Mouse (Mus musculus): Measurements from ENCODE around the gene Ttc30b. TPM values are rescaled to one million over a fixed set of nuclear protein-coding genes. Genes with fewer than 3 reads are reported as not detected.

Gene Ttc30b
- polyA plus RNA-seq (2012) = 0.53 and 0.73 TPM in 2 replicates

GRCm38 (mm10) chr2:75938117-75939063 is at the start of gene Ttc30b:
Ttc30b (minus strand) TSS chr2:75938585.

DNA sequence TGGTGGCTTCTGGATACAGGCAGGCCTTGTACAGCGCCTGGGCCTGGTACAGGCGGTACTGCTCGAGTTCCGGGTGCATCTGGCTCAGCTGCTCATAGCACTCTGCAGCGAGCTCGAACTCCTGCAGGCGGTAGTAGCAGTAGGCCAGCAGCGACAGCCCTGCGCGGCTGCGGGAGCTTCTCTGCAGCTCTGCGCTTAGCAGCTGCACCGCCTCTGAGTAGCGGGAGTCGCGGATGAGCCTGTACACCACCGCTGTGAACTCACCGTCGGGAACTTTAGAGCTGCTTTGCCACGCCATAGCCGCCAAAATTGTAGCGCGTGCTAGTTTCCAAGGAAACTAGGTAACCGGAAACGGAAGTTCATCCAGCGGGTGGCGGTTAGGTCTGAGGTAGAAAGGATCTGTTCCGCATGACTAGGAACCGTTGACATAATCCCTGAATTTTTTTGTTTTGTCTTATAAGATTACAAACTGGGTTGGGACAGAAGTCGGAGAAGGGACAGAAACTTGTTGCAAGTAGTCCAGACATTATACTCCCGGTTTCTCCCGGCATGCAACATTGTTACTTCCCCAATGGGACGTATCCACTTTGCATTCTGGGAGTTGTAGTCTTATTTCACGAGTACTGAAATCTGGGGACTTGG is 43.2 kb upstream of the Ttc30b start, which contains the start of gene Ttc30a1:
TSS of gene Ttc30a1 (minus strand) at position 528 of the 642 bp plus-strand sequence.

DNA sequence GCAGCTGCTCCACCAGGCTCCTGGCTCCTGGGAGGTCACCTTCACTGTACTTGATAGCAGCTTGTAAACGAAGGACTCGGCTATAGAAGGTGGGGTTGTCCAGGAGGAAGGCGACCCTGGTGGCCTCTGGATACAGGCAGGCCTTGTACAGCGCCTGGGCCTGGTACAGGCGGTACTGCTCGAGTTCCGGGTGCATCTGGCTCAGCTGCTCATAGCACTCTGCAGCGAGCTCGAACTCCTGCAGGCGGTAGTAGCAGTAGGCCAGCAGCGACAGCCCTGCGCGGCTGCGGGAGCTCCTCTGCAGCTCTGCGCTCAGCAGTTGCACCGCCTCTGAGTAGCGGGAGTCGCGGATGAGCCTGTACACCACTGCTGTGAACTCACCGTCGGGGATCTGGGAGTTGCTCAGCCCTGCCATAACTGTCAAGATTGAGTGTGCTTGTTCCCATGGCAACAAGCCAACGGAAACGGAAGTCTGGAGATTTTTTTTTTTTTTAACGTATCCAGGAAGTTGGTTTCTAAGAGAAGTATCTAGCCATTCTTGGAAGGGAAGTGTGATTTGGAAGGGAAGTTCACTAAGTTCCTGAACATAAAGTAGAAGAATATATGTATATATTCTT is 39.5 kb upstream of the Ttc30b start, which contains the start of gene Ttc30a2:
TSS of gene Ttc30a2 (minus strand) at position 419 of the 617 bp plus-strand sequence.

Other genes with a start within 250 kb of the Ttc30b start
- 23.9 and 25.5 TPM in 2 replicates for gene Nfe2l2, start 233.9 kb downstream of the Ttc30b start, polyA plus RNA-seq (2012)
- gene Agps, start 106.4 kb downstream of the Ttc30b start, polyA plus RNA-seq (2012) = 10.8 and 14.7 TPM in 2 replicates
- 0.08 TPM in 1 of 2 replicates, not detected in the other for gene Ttc30a2, start 39.6 kb upstream of the Ttc30b start, polyA plus RNA-seq (2012)
- gene Ttc30a1, start 43.4 kb upstream of the Ttc30b start, polyA plus RNA-seq (2012) = 0.67 and 0.97 TPM in 2 replicates

Data from megakaryocyte-erythroid progenitor cell, adult 5 weeks (primary cell).